Mouse (Mus musculus) megakaryocyte, embryonic 14.5 days (primary cell): ENCODE data around the gene 5430419D17Rik.

Experiments used
- FLI1 ChIP-seq: IDR thresholded peaks from 2 replicates; pipeline ENCODE4 v1.6.1; 2012; ENCODE audit warnings: low read length, inconsistent platforms, mixed read lengths
- GATA1 ChIP-seq: IDR thresholded peaks from 3 replicates; pipeline ENCODE4 v1.6.1; 2012; ENCODE audit warnings: mixed read lengths, low read length, inconsistent platforms, borderline replicate concordance

DNA sequence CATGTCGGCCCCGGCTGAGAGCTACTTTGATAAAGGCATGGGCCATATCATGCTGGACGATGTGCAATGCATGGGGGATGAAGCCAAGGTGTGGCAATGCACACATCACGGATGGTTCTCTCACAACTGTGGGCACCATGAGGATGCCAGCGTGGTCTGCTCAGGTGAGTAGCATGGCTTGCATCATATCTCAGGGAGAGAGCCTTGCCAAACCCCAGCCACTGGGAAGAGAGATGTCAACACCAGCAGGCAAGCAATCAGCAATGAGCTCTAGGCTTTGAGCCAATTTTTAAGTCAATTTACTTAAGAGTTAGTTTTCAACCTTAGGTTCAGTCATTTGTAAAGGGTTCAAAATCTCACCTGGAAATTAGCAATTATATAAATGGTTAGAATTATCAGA is 82.6 kb downstream of the 5430419D17Rik start:
- no peak for TF ChIP-seq GATA1
- TF ChIP-seq FLI1, result no peak
